Mouse (Mus musculus) ovary, postnatal 14 days (tissue): Measurements from ENCODE around the gene Cabcoco1.

Experiments used
- DNase-seq: peaks from one replicate; pipeline ENCODE4 v3.0.0; 2022; ENCODE audit warnings: low spot score

Gene Cabcoco1

DNA sequence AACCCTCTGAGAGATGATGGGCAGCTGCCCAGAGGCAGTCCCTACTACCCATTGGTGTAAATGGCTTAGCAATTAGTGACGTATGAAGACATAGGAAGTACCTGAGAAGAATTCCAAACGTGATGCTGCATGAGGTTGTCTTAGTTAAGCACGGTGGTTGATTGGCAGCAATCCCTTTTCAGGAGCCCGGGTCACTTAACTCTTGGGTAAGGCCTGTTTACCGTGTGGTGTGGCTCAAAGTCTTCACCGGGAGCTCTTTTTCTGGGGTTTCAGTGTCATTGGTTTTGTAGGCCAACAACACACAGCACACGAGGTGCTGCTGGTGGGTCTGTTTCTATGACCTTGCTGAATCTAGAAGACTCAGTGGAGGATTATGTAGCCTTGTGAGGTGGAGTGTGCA lies 105.9 kb downstream of the Cabcoco1 start:
- no peak for DNase-seq

GRCm38 (mm10) chr10:68435001-68435560 lies 106.6 kb downstream of the Cabcoco1 start:
- no peak for DNase-seq

DNA sequence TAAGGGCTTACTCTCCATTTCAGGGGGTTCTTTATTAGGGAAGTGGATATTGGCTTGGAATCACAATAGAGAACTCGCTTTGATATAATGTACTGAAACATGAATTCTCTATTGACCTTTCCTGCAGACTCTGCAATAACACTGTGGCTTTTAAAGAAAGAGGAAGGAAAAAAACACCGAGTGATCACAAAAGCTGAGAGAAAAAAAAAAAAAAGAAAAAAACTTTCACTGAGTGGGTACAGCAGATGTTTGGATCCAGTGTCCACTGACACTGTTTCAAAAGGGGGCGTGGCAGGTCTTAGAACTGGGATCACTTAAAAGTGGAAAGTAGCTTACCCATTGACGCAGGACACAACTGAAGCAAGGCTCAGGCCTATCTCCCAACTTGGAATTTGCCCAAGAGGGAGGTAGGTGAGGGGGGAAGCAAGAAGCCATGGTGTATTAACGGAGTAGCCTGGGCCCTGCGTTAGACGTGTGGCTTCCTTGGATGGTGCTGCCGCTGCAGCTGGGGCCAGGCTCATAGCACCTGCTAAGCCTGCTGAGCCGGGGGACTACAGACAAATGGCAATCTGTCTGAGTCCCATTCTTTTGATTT lies 107.6 kb downstream of the Cabcoco1 start:
- DNase-seq = no peak

- DNase-seq = no peak
These were observed 110.3 kb downstream of the Cabcoco1 start for GRCm38 (mm10) chr10:68431346-68431745.

DNA sequence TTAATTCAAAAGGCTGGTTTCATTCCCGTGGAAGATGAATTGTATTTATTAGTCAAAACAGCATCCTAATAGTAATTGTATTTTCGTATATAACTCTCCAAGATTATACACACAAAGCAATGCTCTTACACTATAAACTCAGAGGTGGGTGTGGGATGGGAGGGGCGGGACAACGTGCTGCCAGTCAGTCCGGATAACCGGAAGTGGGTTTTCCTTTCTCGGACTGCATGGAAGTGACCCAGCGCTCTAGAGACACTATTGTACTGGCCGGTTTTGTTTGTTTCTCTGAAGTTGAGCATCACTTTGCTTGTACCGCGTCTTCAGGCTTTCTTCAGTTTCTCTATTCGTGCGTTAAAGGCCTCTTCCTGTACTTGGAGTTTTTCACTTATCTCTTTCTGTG lies 110.8 kb downstream of the Cabcoco1 start:
- DNase-seq = no peak

GRCm38 (mm10) chr10:68420393-68420920 lies 121.2 kb downstream of the Cabcoco1 start:
- DNase-seq = no peak

GRCm38 (mm10) chr10:68419893-68420292 lies 121.8 kb downstream of the Cabcoco1 start:
- no peak for DNase-seq

- DNase-seq = no peak
These were observed 124.5 kb downstream of the Cabcoco1 start for GRCm38 (mm10) chr10:68417074-68417790.

- no peak for DNase-seq
These were observed 135.8 kb downstream of the Cabcoco1 start for GRCm38 (mm10) chr10:68405936-68406335.

DNA sequence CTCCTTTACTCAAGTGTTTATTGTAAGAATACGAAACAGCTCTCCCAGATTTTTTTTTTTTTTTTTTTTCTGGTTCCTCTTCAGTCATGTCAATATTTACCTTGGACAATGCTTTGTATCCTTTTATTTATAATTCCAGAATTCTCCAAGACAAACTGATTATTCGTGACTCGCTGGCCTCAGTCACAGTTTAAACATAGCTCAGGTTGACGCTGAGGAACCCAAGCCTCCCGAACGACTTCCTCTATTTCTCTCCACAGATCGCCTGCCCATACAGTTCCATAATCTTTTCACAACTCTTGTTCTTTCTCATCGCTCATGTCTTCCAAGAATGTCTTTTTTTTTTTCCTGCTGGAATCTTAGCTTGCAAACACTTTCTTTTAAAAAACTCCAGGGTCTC lies 144.9 kb downstream of the Cabcoco1 start:
- DNase-seq = no peak

- no peak for DNase-seq
These were observed 145.6 kb downstream of the Cabcoco1 start for GRCm38 (mm10) chr10:68396083-68396482.

DNA sequence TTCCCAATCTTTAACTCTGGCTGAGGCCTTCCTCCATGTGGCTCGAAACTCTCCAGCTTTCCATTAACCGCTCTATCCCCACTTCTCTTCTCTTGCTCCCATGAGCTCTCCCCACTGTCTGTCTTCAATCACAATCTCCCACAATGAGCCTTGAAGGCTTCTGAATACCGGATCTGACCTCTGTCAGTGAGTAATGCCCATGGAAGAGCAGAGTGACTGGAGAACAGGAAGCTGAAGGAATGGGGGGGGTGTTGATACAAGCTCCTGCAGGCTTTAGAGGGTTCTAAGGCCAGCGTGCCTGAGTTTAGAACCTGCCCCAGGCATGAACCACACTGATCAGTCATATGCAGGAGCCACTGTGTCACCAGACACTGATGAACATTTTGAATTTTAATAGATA lies 150.1 kb downstream of the Cabcoco1 start:
- no peak for DNase-seq

GRCm38 (mm10) chr10:68388802-68389201 lies 152.9 kb downstream of the Cabcoco1 start:
- no peak for DNase-seq

GRCm38 (mm10) chr10:68388138-68388537 lies 153.6 kb downstream of the Cabcoco1 start:
- DNase-seq = no peak
